Comparison of ENCODE assay signal across 12 mouse cellular contexts in the genomic region with DNA sequence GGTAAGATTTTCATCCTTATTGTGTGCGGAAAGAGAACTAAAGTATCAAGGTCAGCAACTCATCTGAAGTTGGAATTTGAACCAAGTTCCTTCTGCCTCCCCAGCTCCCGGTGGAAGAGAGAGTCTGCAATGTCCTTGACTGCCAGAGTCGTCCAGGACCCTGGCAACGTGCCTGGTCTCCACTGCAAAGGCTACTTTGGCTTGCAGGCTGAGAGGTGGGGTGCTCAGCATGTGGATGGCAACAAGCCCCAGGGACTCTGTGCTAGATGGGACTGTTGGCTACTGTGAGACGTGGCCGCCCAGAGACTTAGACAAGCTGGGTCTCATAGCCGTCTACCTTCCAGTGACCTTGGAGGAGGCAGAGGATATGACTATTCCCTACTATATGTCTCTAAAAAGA. TPM values are rescaled to one million over a fixed set of nuclear protein-coding genes. Genes with fewer than 3 reads are reported as not detected.
DNase-seq lines count a peak whose midpoint lies in the region; ATAC-seq and TF ChIP-seq lines count a peak whose summit lies in the region.
"Had no signal": no experiment of that assay in that cellular context is flagged by ENCODE, and none has a peak within 500 bp of the region (broad histone marks: within the 10 kb centered on the region; RNA-seq: fewer than 3 reads in every experiment).

No protein-coding gene starts in this region.

- WGBS in lung, embryonic 16.5 days, result 56% methylated on average over 7 of the region's 7 CpGs
- WGBS in liver, embryonic 12.5 days (ENCODE audit: insufficient replicate concordance), result 69% methylated on average over 7 of the region's 7 CpGs

- no peak overlapping the region for H3K4me3 ChIP-seq in lung, embryonic 16.5 days (ENCODE audit: low read length)
- H3K4me3 ChIP-seq in layer of hippocampus, adult 2 months, result no peak overlapping the region
- H3K4me3 ChIP-seq in liver, embryonic 12.5 days, result no peak overlapping the region
- H3K4me3 ChIP-seq: limb, embryonic 10.5 days; midbrain, embryonic 12.5 days had no signal

- no peaks in the 10 kb centered on the region for H3K9me3 ChIP-seq in lung, embryonic 16.5 days (ENCODE audit: control insufficient read depth, low read length)
- H3K9me3 ChIP-seq in liver, embryonic 12.5 days (replicated peaks), result no peaks in the 10 kb centered on the region
- H3K9me3 ChIP-seq: G1E; limb, embryonic 10.5 days; midbrain, embryonic 12.5 days had no signal

- H3K36me3 ChIP-seq in lung, embryonic 16.5 days (ENCODE audit: control insufficient read depth, insufficient read depth, low read length), result no peaks in the 10 kb centered on the region
- H3K36me3 ChIP-seq in liver, embryonic 12.5 days, result no peaks in the 10 kb centered on the region
- H3K36me3 ChIP-seq: G1E; limb, embryonic 10.5 days; midbrain, embryonic 12.5 days had no signal

- ATAC-seq in lung, embryonic 16.5 days (ENCODE audit: low read depth), result no peak
- ATAC-seq in liver, embryonic 12.5 days, result no peak

- H3K27me3 ChIP-seq in lung, embryonic 16.5 days (ENCODE audit: control insufficient read depth, insufficient read depth, low read depth, low read length), result no peaks in the 10 kb centered on the region
- no peaks in the 10 kb centered on the region for H3K27me3 ChIP-seq in liver, embryonic 12.5 days (replicated peaks)
- H3K27me3 ChIP-seq: midbrain, embryonic 12.5 days had no signal

- peak overlapping the region; percentile 14; the same call in 1 of the 2 replicates for H3K27ac ChIP-seq in lung, embryonic 16.5 days (ENCODE audit: low read length)
- H3K27ac ChIP-seq in layer of hippocampus, adult 2 months, result no peak overlapping the region
- H3K27ac ChIP-seq in liver, embryonic 12.5 days, result no peak overlapping the region
- H3K27ac ChIP-seq: limb, embryonic 10.5 days; midbrain, embryonic 12.5 days had no signal

- H3K4me2 ChIP-seq in lung, embryonic 16.5 days (ENCODE audit: low read depth, low read length), result no peak overlapping the region
- no peak overlapping the region for H3K4me2 ChIP-seq in liver, embryonic 12.5 days
- H3K4me2 ChIP-seq: midbrain, embryonic 12.5 days had no signal

- TF ChIP-seq CTCF in brain, embryonic 14.5 days (IDR thresholded peaks at IDR 0.05; ENCODE audit: borderline replicate concordance, extremely low read depth, insufficient read depth, insufficient read length), result no peak
- no peak for TF ChIP-seq CTCF in layer of hippocampus, adult 2 months (conservative IDR thresholded peaks at IDR 0.05)

- H3K9ac ChIP-seq in lung, embryonic 16.5 days (ENCODE audit: low read length), result no peak overlapping the region
- no peak overlapping the region for H3K9ac ChIP-seq in liver, embryonic 12.5 days
- H3K9ac ChIP-seq: midbrain, embryonic 12.5 days had no signal

- no peak for DNase-seq in lung, adult 18-20 months
- DNase-seq in brain, embryonic 14.5 days (ENCODE audit: low read depth), result peak; percentile 8
- DNase-seq in cerebellum, postnatal 36 days, result peak; percentile 43 to 46
- peak; percentile 41 for DNase-seq in lung, postnatal 14 days
- DNase-seq in layer of hippocampus, adult 2 months (ENCODE audit: low spot score in 2 of 2), result no peak
- DNase-seq in Muller cell, postnatal 12 days (ENCODE audit: inconsistent ontology term), result no peak
- DNase-seq: right cerebral cortex, adult 18-20 months had no signal

- no peak for TF ChIP-seq POLR2A in brain, embryonic 14.5 days (IDR thresholded peaks at IDR 0.05; ENCODE audit: borderline replicate concordance, extremely low read depth, insufficient read depth, insufficient read length, poor library complexity, severe bottlenecking)

- H3K4me1 ChIP-seq in lung, embryonic 16.5 days (replicated peaks; ENCODE audit: control insufficient read depth, insufficient read depth, low read length), result peaks cover 8% of the 10 kb centered on the region
- no peaks in the 10 kb centered on the region for H3K4me1 ChIP-seq in liver, embryonic 12.5 days
- H3K4me1 ChIP-seq: limb, embryonic 10.5 days; midbrain, embryonic 12.5 days had no signal

RNA-seq across cellular contexts. Expression of a gene that starts 33.2 kb away (rescaled TPM):
- polyA plus RNA-seq in lung, embryonic 16.5 days (2015; fragmentation: Nextera tagmentation; extraction: Ambion mirVana), result not detected in 2 replicates
- not detected in 2 replicates for polyA plus RNA-seq in brain, embryonic 14.5 days (2012; rRNA removed)
- total RNA-seq in layer of hippocampus, adult 2 months (2021), result not detected
- polyA plus RNA-seq in liver, embryonic 12.5 days (2016; fragmentation: Nextera tagmentation; extraction: Ambion mirVana), result not detected in 2 replicates
- total RNA-seq: G1E had no signal
- polyA plus RNA-seq: G1E; limb, embryonic 10.5 days; midbrain, embryonic 12.5 days had no signal

Comparison
In these comparisons a context has a peak if more than half of its experiments do, and no peak if none do; other contexts are left out.
1. DNase-seq: peak in brain, embryonic 14.5 days (single experiment), cerebellum, postnatal 36 days (2 of 2) and lung, postnatal 14 days (single experiment); none in lung, adult 18-20 months (0 of 2), layer of hippocampus, adult 2 months (0 of 2) and Muller cell, postnatal 12 days (single experiment).